Mouse (Mus musculus) cerebellum, adult 2 months (tissue): Measurements from ENCODE around the gene Crtac1.

Source experiments
- CTCF ChIP-seq: fragments of 200-500 bp; IDR thresholded peaks from 2 replicates; pipeline ENCODE4 v1.5.1; 2011; ENCODE audit warnings: low read depth, mild to moderate bottlenecking, control low read depth, low read length, moderate library complexity, borderline replicate concordance; ENCODE audit not compliant: insufficient read depth
- POLR2A ChIP-seq: fragments of 200-500 bp; IDR thresholded peaks from 2 replicates; pipeline ENCODE4 v1.6.1; 2011; ENCODE audit warnings: low read length, control low read depth, borderline replicate concordance; ENCODE audit not compliant: insufficient read depth

DNA sequence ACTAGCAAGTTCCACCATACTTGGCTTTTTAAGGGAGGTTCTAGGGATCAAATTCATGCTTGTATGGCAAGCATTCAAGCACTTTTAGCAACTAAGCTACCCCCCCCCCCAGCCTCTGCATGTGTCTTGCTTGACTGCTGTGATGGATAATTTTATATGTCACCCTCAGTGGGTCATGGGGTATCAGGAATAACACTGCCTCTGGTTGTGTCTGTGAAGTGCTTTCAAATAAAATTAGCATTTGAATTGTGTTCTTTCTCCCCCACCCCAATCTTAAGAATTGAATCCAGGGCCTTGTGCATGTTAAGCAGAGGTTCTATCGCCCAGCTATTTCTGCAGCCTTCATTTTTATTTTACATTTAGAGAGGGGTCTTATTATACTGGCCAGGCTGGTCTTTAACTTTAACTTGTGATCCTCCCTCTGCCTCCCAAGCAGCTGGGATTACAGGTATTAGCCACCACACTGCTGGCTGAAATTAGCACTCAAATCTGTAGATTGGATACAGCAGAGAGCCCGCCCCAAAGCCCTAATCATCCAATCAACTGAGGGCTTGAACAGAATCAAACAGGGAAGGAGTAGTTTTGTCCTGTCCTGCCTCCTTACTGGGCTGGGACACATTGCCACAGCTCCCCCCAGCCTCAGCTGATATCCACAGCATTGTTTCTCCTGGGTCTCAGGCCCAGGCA, 36.6 kb downstream of the Crtac1 start:
- TF ChIP-seq CTCF (no peak), POLR2A (no peak)
